Comparison of ENCODE assay signal across 9 mouse cellular contexts in genomic region chr17:48407154-48407553, GRCm38 (mm10). TPM values are rescaled to one million over a fixed set of nuclear protein-coding genes. Genes with fewer than 3 reads are reported as not detected.
DNase-seq lines count a peak whose midpoint lies in the region; ATAC-seq and TF ChIP-seq lines count a peak whose summit lies in the region.
"Had no signal": no experiment of that assay in that cellular context is flagged by ENCODE, and none has a peak within 500 bp of the region (broad histone marks: within the 10 kb centered on the region; RNA-seq: fewer than 3 reads in every experiment).

No protein-coding gene starts in this region.

- no peak for TF ChIP-seq CTCF in heart, adult 2 months (IDR thresholded peaks at IDR 0.05)

- peaks cover 6% of the 10 kb centered on the region for H3K79me2 ChIP-seq in heart, adult 2 months (replicated peaks; ENCODE audit: control insufficient read depth, insufficient read depth, low read length)

- no peaks in the 10 kb centered on the region for H3K27me3 ChIP-seq in heart, embryonic 13.5 days (replicated peaks)
- no peaks in the 10 kb centered on the region for H3K27me3 ChIP-seq in heart, adult 2 months (ENCODE audit: control insufficient read depth, insufficient read depth, low read length)
- H3K27me3 ChIP-seq in hindbrain, embryonic 14.5 days (ENCODE audit: control insufficient read depth, insufficient read depth, low read length) = no peaks in the 10 kb centered on the region
- H3K27me3 ChIP-seq in neural tube, embryonic 15.5 days (replicated peaks) = no peaks in the 10 kb centered on the region

- TF ChIP-seq POLR2A in heart, adult 2 months (IDR thresholded peaks at IDR 0.05; ENCODE audit: insufficient read depth, low read depth, low read length) = no peak

- intact Hi-C loops in heart, adult 2 months (cut with DNase I) = no loop called here

- 48% methylated on average over 4 of the region's 4 CpGs for WGBS in heart, embryonic 13.5 days
- WGBS in heart, adult 2 months = 57% methylated on average over 4 of the region's 4 CpGs
- 90% methylated on average over 4 of the region's 4 CpGs for WGBS in hindbrain, embryonic 14.5 days
- 86% methylated on average over 4 of the region's 4 CpGs for WGBS in neural tube, embryonic 15.5 days

- peak overlapping the region; percentile 91 for H3K4me3 ChIP-seq in heart, embryonic 13.5 days
- H3K4me3 ChIP-seq in heart, adult 2 months = no peak overlapping the region
- H3K4me3 ChIP-seq in hindbrain, embryonic 14.5 days (replicated peaks; ENCODE audit: low read length) = no peak overlapping the region
- H3K4me3 ChIP-seq in neural tube, embryonic 15.5 days (replicated peaks) = no peak overlapping the region

- peak overlapping the region; percentile 85 for H3K4me2 ChIP-seq in heart, embryonic 13.5 days
- 0 out of 2 replicates have a peak overlapping the region, but pooled peaks have one; percentile 71 for H3K4me2 ChIP-seq in hindbrain, embryonic 14.5 days (replicated peaks)
- H3K4me2 ChIP-seq in neural tube, embryonic 15.5 days = peak overlapping the region; percentile 85; the same call in 1 of the 2 replicates

- peak overlapping the region; percentile 99; the same call in 1 of the 2 replicates for H3K9ac ChIP-seq in heart, embryonic 13.5 days
- H3K9ac ChIP-seq in heart, adult 2 months (ENCODE audit: low read depth, low read length) = no peak overlapping the region
- no peak overlapping the region for H3K9ac ChIP-seq in hindbrain, embryonic 14.5 days
- peak overlapping the region; percentile 32 for H3K9ac ChIP-seq in neural tube, embryonic 15.5 days (replicated peaks)

- peaks cover 11% of the 10 kb centered on the region; the same call in 1 of the 2 replicates for H3K36me3 ChIP-seq in heart, embryonic 13.5 days
- peaks cover 17% of the 10 kb centered on the region for H3K36me3 ChIP-seq in heart, adult 2 months (ENCODE audit: control insufficient read depth, insufficient read depth, low read length)
- no peaks in the 10 kb centered on the region; the same call in 1 of the 2 replicates for H3K36me3 ChIP-seq in hindbrain, embryonic 14.5 days (replicated peaks; ENCODE audit: control insufficient read depth, insufficient read depth)
- no peaks in the 10 kb centered on the region for H3K36me3 ChIP-seq in neural tube, embryonic 15.5 days

- H3K27ac ChIP-seq in heart, embryonic 13.5 days (replicated peaks) = peak overlapping the region; percentile 100; the same call in 1 of the 2 replicates
- H3K27ac ChIP-seq in heart, adult 2 months = no peak overlapping the region
- H3K27ac ChIP-seq in hindbrain, embryonic 14.5 days = no peak overlapping the region
- no peak overlapping the region for H3K27ac ChIP-seq in neural tube, embryonic 15.5 days (replicated peaks)

- ATAC-seq in heart, embryonic 13.5 days (ENCODE audit: extremely low read depth, insufficient number of reproducible peaks, low FRiP score, low TSS enrichment) = no peak
- ATAC-seq in hindbrain, embryonic 14.5 days (ENCODE audit: low FRiP score) = no peak
- ATAC-seq in neural tube, embryonic 15.5 days (ENCODE audit: low FRiP score) = no peak

- DNase-seq in heart, adult 2 months = no peak
- peak; percentile 45 to 70 for DNase-seq in spleen, postnatal 4 days (ENCODE audit: low spot score in 2 of 2)
- DNase-seq in spleen, postnatal 14 days (ENCODE audit: low spot score in 2 of 2) = no peak
- no peak for DNase-seq in hindbrain, embryonic 14.5 days (ENCODE audit: low spot score)
- no peak for DNase-seq in T-cell, adult 2 months (ENCODE audit: low spot score)
- DNase-seq in urinary bladder, adult 2 months (ENCODE audit: low spot score) = no peak
- DNase-seq: right cerebral cortex, postnatal 25 days had no signal

- peaks cover 46% of the 10 kb centered on the region for H3K4me1 ChIP-seq in heart, embryonic 13.5 days
- H3K4me1 ChIP-seq in heart, adult 2 months (ENCODE audit: control insufficient read depth, insufficient read depth, low read length) = peaks cover 5% of the 10 kb centered on the region
- peaks cover 27% of the 10 kb centered on the region for H3K4me1 ChIP-seq in hindbrain, embryonic 14.5 days (replicated peaks; ENCODE audit: control insufficient read depth, insufficient read depth, low read length)
- H3K4me1 ChIP-seq in neural tube, embryonic 15.5 days = peaks cover 31% of the 10 kb centered on the region

- no peaks in the 10 kb centered on the region for H3K9me3 ChIP-seq in heart, embryonic 13.5 days
- no peaks in the 10 kb centered on the region for H3K9me3 ChIP-seq in hindbrain, embryonic 14.5 days (ENCODE audit: control insufficient read depth, low read length)
- H3K9me3 ChIP-seq in neural tube, embryonic 15.5 days (replicated peaks) = no peaks in the 10 kb centered on the region

- no peak for TF ChIP-seq EP300 in heart, adult 2 months (IDR thresholded peaks at IDR 0.05; ENCODE audit: insufficient read depth, low read depth, low read length)

RNA-seq across cellular contexts. Expression of gene Nfya, which starts 2.6 kb away (rescaled TPM):
- 9.9 and 10.5 TPM in 2 replicates for polyA plus RNA-seq in heart, embryonic 13.5 days (2015; fragmentation: Nextera tagmentation; extraction: Ambion mirVana)
- 10 to 100 TPM; 14.7 to 21.2 TPM for total RNA-seq in heart, adult 2 months (2021)
- polyA plus RNA-seq in heart, adult 2 months (2012; rRNA removed) = 33.1 and 41.9 TPM in 2 replicates
- 16.4 and 16.5 TPM in 2 replicates for polyA plus RNA-seq in hindbrain, embryonic 14.5 days (2014; fragmentation: Nextera tagmentation; extraction: Ambion mirVana)
- 9.1 and 9.5 TPM in 2 replicates for polyA plus RNA-seq in neural tube, embryonic 15.5 days (2015; fragmentation: Nextera tagmentation; extraction: Ambion mirVana)
- polyA plus RNA-seq in urinary bladder, adult 2 months (2012; rRNA removed) = 31.7 and 39.2 TPM in 2 replicates

RNA-seq across cellular contexts. Expression of gene Oard1, which starts 2.7 kb away (rescaled TPM):
- 44.3 and 44.6 TPM in 2 replicates for polyA plus RNA-seq in heart, embryonic 13.5 days (2015; fragmentation: Nextera tagmentation; extraction: Ambion mirVana)
- 10 to 100 TPM; 15.5 to 21.6 TPM for total RNA-seq in heart, adult 2 months (2021)
- 8.6 and 20.5 TPM in 2 replicates for polyA plus RNA-seq in heart, adult 2 months (2012; rRNA removed)
- 36.2 and 36.3 TPM in 2 replicates for polyA plus RNA-seq in hindbrain, embryonic 14.5 days (2014; fragmentation: Nextera tagmentation; extraction: Ambion mirVana)
- 29.4 and 39.3 TPM in 2 replicates for polyA plus RNA-seq in neural tube, embryonic 15.5 days (2015; fragmentation: Nextera tagmentation; extraction: Ambion mirVana)
- polyA plus RNA-seq in urinary bladder, adult 2 months (2012; rRNA removed) = 38.1 and 42.4 TPM in 2 replicates

RNA-seq across cellular contexts. Expression of gene Apobec2, which starts 25.6 kb away (rescaled TPM):
- 182 and 204 TPM in 2 replicates for polyA plus RNA-seq in heart, embryonic 13.5 days (2015; fragmentation: Nextera tagmentation; extraction: Ambion mirVana)
- total RNA-seq in heart, adult 2 months (2021) = 100 to 1,000 TPM; 222 to 256 TPM
- 150 and 194 TPM in 2 replicates for polyA plus RNA-seq in heart, adult 2 months (2012; rRNA removed)
- 0.52 and 0.63 TPM in 2 replicates for polyA plus RNA-seq in hindbrain, embryonic 14.5 days (2014; fragmentation: Nextera tagmentation; extraction: Ambion mirVana)
- polyA plus RNA-seq in neural tube, embryonic 15.5 days (2015; fragmentation: Nextera tagmentation; extraction: Ambion mirVana) = 3.7 and 5.1 TPM in 2 replicates
- 6.8 and 7.9 TPM in 2 replicates for polyA plus RNA-seq in urinary bladder, adult 2 months (2012; rRNA removed)

RNA-seq across cellular contexts. Expression of gene Tspo2, which starts 44.2 kb away (rescaled TPM):
- 8.8 and 9.0 TPM in 2 replicates for polyA plus RNA-seq in heart, embryonic 13.5 days (2015; fragmentation: Nextera tagmentation; extraction: Ambion mirVana)
- 1 to 10 TPM in 1 of 2 experiments, not detected in 1; 1.9 TPM for total RNA-seq in heart, adult 2 months (2021)
- 0.82 and 5.4 TPM in 2 replicates for polyA plus RNA-seq in heart, adult 2 months (2012; rRNA removed)
- 1.0 and 1.2 TPM in 2 replicates for polyA plus RNA-seq in hindbrain, embryonic 14.5 days (2014; fragmentation: Nextera tagmentation; extraction: Ambion mirVana)
- polyA plus RNA-seq in neural tube, embryonic 15.5 days (2015; fragmentation: Nextera tagmentation; extraction: Ambion mirVana) = 0.69 and 1.1 TPM in 2 replicates
- not detected in 2 replicates for polyA plus RNA-seq in urinary bladder, adult 2 months (2012; rRNA removed)

RNA-seq across cellular contexts. Expression of gene Treml1, which starts 47.4 kb away (rescaled TPM):
- polyA plus RNA-seq in heart, embryonic 13.5 days (2015; fragmentation: Nextera tagmentation; extraction: Ambion mirVana) = 3.3 and 3.8 TPM in 2 replicates
- 1 to 10 TPM in 1 of 2 experiments, not detected in 1; 2.4 TPM for total RNA-seq in heart, adult 2 months (2021)
- polyA plus RNA-seq in heart, adult 2 months (2012; rRNA removed) = 1.3 and 3.5 TPM in 2 replicates
- polyA plus RNA-seq in hindbrain, embryonic 14.5 days (2014; fragmentation: Nextera tagmentation; extraction: Ambion mirVana) = 0.37 and 0.60 TPM in 2 replicates
- polyA plus RNA-seq in neural tube, embryonic 15.5 days (2015; fragmentation: Nextera tagmentation; extraction: Ambion mirVana) = 0.43 and 0.49 TPM in 2 replicates
- 0.07 and 0.11 TPM in 2 replicates for polyA plus RNA-seq in urinary bladder, adult 2 months (2012; rRNA removed)

Comparison
In these comparisons a context has a peak if more than half of its experiments do, and no peak if none do; other contexts are left out.
1. H3K9ac ChIP-seq: peak in heart, embryonic 13.5 days (single experiment) and neural tube, embryonic 15.5 days (single experiment); none in heart, adult 2 months (single experiment) and hindbrain, embryonic 14.5 days (single experiment).
2. DNase-seq: peak in spleen, postnatal 4 days (2 of 2); none in heart, adult 2 months (0 of 2), spleen, postnatal 14 days (0 of 2), hindbrain, embryonic 14.5 days (single experiment), T-cell, adult 2 months (single experiment) and urinary bladder, adult 2 months (single experiment).
3. RNA of gene Apobec2, which starts 25.6 kb away (polyA plus RNA-seq): 182 to 204 TPM in heart, embryonic 13.5 days and 150 to 194 TPM in heart, adult 2 months; 6.8 to 7.9 TPM in urinary bladder, adult 2 months, 3.7 to 5.1 TPM in neural tube, embryonic 15.5 days and 0.52 to 0.63 TPM in hindbrain, embryonic 14.5 days; every median in the first group is over 10 times any median in the second.
4. Peak in every context shown above with its lines, with median percentiles within 50 percentile points of each other: H3K4me2 ChIP-seq.